Mouse (Mus musculus): ENCODE results near the gene Pef1. TPM values are rescaled to one million over a fixed set of nuclear protein-coding genes. Genes with fewer than 3 reads are reported as not detected.

The Pef1 gene
- polyA plus RNA-seq, 2 experiments: 24.9 to 38.9 TPM

GRCm38 (mm10) chr4:130161349-130161748 lies 59.0 kb downstream of the Pef1 start:
- H3K9ac ChIP-seq (replicated peaks): no peak overlapping the region
- ATAC-seq (ENCODE audit: insufficient read depth) (no peak), DNase-seq (ENCODE audit: low read depth in 3 of 3, low spot score in 3 of 3) (no peak)
- H3K4me1 ChIP-seq (replicated peaks; ENCODE audit: control insufficient read depth in 2 of 2, insufficient read depth in 2 of 2, low read length in 1 of 2): no peaks in the 10 kb centered on the region
- 25% methylated on average over 4 of the region's 4 CpGs for WGBS (ENCODE audit: insufficient replicate concordance)
- H3K4me2 ChIP-seq (ENCODE audit: low read depth): no peak overlapping the region
- H3K36me3 ChIP-seq (replicated peaks; ENCODE audit: control insufficient read depth, insufficient read depth, low read depth): 0 out of 2 replicates have a peak, but pooled peaks cover 4% of the 10 kb centered on the region
- H3K4me3 ChIP-seq (ENCODE audit: insufficient read depth in 1 of 2, low read depth in 2 of 2, low read length in 2 of 2): no peak overlapping the region
- TF ChIP-seq EP300 (IDR thresholded peaks at IDR 0.05; ENCODE audit: low read depth) (no peak), CTCF (IDR thresholded peaks at IDR 0.05; ENCODE audit: low read depth) (no peak)
- no peaks in the 10 kb centered on the region for H3K9me3 ChIP-seq (ENCODE audit: control insufficient read depth, low read length)
- H3K27me3 ChIP-seq (ENCODE audit: control insufficient read depth, insufficient read depth, low read length): peaks cover 13% of the 10 kb centered on the region
- no peak overlapping the region for H3K27ac ChIP-seq

- no peak overlapping the region for H3K4me3 ChIP-seq (ENCODE audit: insufficient read depth in 1 of 2, low read depth in 2 of 2, low read length in 2 of 2)
- WGBS (ENCODE audit: insufficient replicate concordance): 2% methylated on average over 20 of the region's 20 CpGs
- H3K27ac ChIP-seq: no peak overlapping the region
Measured at GRCm38 (mm10) chr4:130163391-130163861, 61.1 kb downstream of the Pef1 start.

GRCm38 (mm10) chr4:130164121-130164520 lies 61.8 kb downstream of the Pef1 start:
- 0 out of 2 replicates have a peak, but pooled peaks cover 4% of the 10 kb centered on the region for H3K36me3 ChIP-seq (replicated peaks; ENCODE audit: control insufficient read depth, insufficient read depth, low read depth)
- no peaks in the 10 kb centered on the region for H3K9me3 ChIP-seq (ENCODE audit: control insufficient read depth, low read length)
- H3K4me1 ChIP-seq (replicated peaks; ENCODE audit: control insufficient read depth in 2 of 2, insufficient read depth in 2 of 2, low read length in 1 of 2): no peaks in the 10 kb centered on the region
- peaks cover 13% of the 10 kb centered on the region for H3K27me3 ChIP-seq (ENCODE audit: control insufficient read depth, insufficient read depth, low read length)
- no peak for TF ChIP-seq CTCF (IDR thresholded peaks at IDR 0.05; ENCODE audit: low read depth)
- no peak for TF ChIP-seq EP300 (IDR thresholded peaks at IDR 0.05; ENCODE audit: low read depth)
- 58% methylated on average over 6 of the region's 6 CpGs for WGBS (ENCODE audit: insufficient replicate concordance)
- DNase-seq (ENCODE audit: low read depth in 3 of 3, low spot score in 3 of 3) (no peak), ATAC-seq (ENCODE audit: insufficient read depth) (no peak)
- no peak overlapping the region for H3K9ac ChIP-seq (replicated peaks)
- H3K4me2 ChIP-seq (ENCODE audit: low read depth): no peak overlapping the region
- no peak overlapping the region for H3K27ac ChIP-seq
- no peak overlapping the region for H3K4me3 ChIP-seq (ENCODE audit: insufficient read depth in 1 of 2, low read depth in 2 of 2, low read length in 2 of 2)

More at GRCm38 (mm10) chr4:130163391-130163861, 61.1 kb downstream of the Pef1 start:
- Histone ChIP-seq H3K4me1 (replicated peaks; ENCODE audit: control insufficient read depth in 2 of 2, insufficient read depth in 2 of 2, low read length in 1 of 2) (no peaks in the 10 kb centered on the region), H3K9me3 (ENCODE audit: control insufficient read depth, low read length) (no peaks in the 10 kb centered on the region), H3K4me2 (ENCODE audit: low read depth) (peak overlapping the region; percentile 13; the same call in 1 of the 2 replicates), H3K36me3 (replicated peaks; ENCODE audit: control insufficient read depth, insufficient read depth, low read depth) (0 out of 2 replicates have a peak, but pooled peaks cover 4% of the 10 kb centered on the region), H3K9ac (replicated peaks) (no peak overlapping the region), H3K27me3 (ENCODE audit: control insufficient read depth, insufficient read depth, low read length) (peaks cover 13% of the 10 kb centered on the region)
- ATAC-seq (ENCODE audit: insufficient read depth): no peak
- no peak for DNase-seq (ENCODE audit: low read depth in 3 of 3, low spot score in 3 of 3)
- TF ChIP-seq EP300 (IDR thresholded peaks at IDR 0.05; ENCODE audit: low read depth) (no peak), CTCF (IDR thresholded peaks at IDR 0.05; ENCODE audit: low read depth) (no peak)

DNA sequence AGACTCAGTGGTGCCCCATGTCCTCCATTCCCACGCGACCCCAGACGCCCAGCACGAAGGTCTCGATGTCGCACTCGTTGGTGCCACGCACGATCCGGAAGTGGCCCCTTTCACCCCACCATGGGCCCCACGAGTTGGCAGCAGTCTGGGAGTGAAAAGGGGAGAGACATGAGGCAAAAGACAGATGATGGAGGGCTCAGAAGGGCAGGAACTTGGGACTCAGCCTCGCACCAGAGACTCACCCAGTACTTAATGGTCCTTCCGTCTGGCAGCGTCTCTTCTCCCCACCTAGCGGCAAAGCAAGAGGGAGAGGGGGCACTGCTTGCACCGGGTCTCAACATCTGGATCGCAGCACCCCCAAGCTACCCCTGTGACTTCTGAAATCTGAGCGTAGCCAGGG lies 63.7 kb downstream of the Pef1 start:
- Histone ChIP-seq H3K4me1 (replicated peaks; ENCODE audit: control insufficient read depth in 2 of 2, insufficient read depth in 2 of 2, low read length in 1 of 2) (no peaks in the 10 kb centered on the region), H3K9ac (replicated peaks) (no peak overlapping the region), H3K4me2 (ENCODE audit: low read depth) (no peak overlapping the region), H3K27ac (no peak overlapping the region), H3K27me3 (ENCODE audit: control insufficient read depth, insufficient read depth, low read length) (peaks cover 13% of the 10 kb centered on the region), H3K9me3 (ENCODE audit: control insufficient read depth, low read length) (no peaks in the 10 kb centered on the region), H3K36me3 (replicated peaks; ENCODE audit: control insufficient read depth, insufficient read depth, low read depth) (0 out of 2 replicates have a peak, but pooled peaks cover 4% of the 10 kb centered on the region), H3K4me3 (ENCODE audit: insufficient read depth in 1 of 2, low read depth in 2 of 2, low read length in 2 of 2) (no peak overlapping the region)
- ATAC-seq (ENCODE audit: insufficient read depth) (no peak), DNase-seq (ENCODE audit: low read depth in 3 of 3, low spot score in 3 of 3) (no peak)
- TF ChIP-seq CTCF (IDR thresholded peaks at IDR 0.05; ENCODE audit: low read depth) (no peak), EP300 (IDR thresholded peaks at IDR 0.05; ENCODE audit: low read depth) (no peak)
- 70% methylated on average over 18 of the region's 18 CpGs for WGBS (ENCODE audit: insufficient replicate concordance)

GRCm38 (mm10) chr4:130166592-130166991 lies 64.2 kb downstream of the Pef1 start:
- 0 out of 2 replicates have a peak, but pooled peaks cover 4% of the 10 kb centered on the region for H3K36me3 ChIP-seq (replicated peaks; ENCODE audit: control insufficient read depth, insufficient read depth, low read depth)
- no peak for DNase-seq (ENCODE audit: low read depth in 3 of 3, low spot score in 3 of 3)
- TF ChIP-seq EP300 (IDR thresholded peaks at IDR 0.05; ENCODE audit: low read depth): no peak
- H3K4me2 ChIP-seq (ENCODE audit: low read depth): no peak overlapping the region
- no peak overlapping the region for H3K27ac ChIP-seq
- no peaks in the 10 kb centered on the region for H3K4me1 ChIP-seq (replicated peaks; ENCODE audit: control insufficient read depth in 2 of 2, insufficient read depth in 2 of 2, low read length in 1 of 2)
- H3K27me3 ChIP-seq (ENCODE audit: control insufficient read depth, insufficient read depth, low read length): peaks cover 13% of the 10 kb centered on the region
- no peak overlapping the region for H3K9ac ChIP-seq (replicated peaks)
- no peaks in the 10 kb centered on the region for H3K9me3 ChIP-seq (ENCODE audit: control insufficient read depth, low read length)
- ATAC-seq (ENCODE audit: insufficient read depth): no peak
- no peak overlapping the region for H3K4me3 ChIP-seq (ENCODE audit: insufficient read depth in 1 of 2, low read depth in 2 of 2, low read length in 2 of 2)
- WGBS (ENCODE audit: insufficient replicate concordance): 70% methylated on average over 8 of the region's 8 CpGs
